Mouse (Mus musculus) heart, adult 11 months (tissue): ENCODE results near the gene Bex1.

Experiments used
- DNase-seq: peaks from one replicate; pipeline ENCODE4 v3.0.0; 2022

Bex1 gene

DNA sequence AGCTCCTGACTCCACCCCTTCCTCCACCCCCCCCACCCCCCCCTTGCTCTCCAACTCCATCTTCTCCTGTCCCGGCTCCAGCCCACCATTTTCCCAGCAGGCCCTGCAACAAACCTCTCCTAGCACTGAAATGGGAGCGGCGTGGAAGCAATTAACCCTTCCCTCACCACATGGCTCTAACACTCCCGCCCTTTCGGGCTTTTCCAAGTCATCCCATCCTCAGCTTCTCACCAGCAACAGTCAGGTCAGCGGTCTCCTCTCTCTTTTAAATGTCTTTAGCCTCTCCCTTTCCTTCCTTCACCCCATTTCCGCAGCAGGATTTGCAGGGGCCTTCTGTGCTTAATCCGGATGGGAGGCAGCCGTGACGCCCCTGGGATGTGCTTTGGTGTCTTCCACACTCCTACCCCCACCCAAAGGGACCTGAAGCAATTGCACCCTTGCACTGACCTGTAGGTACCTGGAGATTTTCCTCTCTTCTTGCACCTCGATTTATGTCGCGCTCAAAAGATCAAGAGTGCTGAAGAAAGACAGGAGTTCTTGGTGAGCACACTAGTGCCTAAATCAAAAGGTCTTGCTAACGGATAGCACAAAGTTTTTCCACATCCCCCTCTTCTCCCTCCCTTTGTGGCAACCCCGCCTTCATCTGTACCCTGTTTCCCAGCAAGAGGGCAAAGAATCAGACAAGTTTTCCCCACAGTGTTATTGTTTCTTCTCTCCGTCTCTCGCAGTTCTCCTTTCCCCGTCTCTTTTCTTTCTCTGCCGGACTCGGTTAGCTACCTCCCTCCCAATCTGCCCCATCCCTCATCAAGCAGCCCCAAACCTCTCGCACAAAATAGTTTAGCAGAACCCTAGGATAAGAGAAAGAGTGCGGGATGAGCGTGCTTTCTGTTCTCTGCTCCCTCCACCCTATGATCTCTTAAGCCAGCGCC lies 43.9 kb downstream of the Bex1 start:
- DNase-seq: peak; percentile 96

DNA sequence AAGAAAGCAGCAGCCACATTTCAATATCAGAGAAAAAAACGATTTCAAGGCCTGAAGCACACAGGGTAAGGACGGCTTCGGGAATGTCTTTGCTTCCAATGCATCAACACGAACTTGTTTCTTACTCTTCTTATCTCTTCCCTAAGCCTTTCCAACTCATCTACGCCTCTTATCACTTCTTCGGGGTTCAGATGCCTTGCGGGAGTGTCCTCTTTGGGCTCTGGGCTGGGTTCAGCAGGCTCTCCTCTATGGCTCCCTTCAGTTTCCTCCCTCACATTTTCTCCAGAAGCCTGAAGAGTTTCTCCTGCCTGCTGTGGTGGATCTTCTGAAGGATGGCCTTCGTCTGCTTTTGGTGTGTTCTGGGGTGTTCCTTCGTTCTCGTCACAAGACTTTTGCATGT lies 44.7 kb downstream of the Bex1 start:
- DNase-seq: no peak
